Mouse (Mus musculus): Measurements from ENCODE around the gene Smarcc2.

DNA sequence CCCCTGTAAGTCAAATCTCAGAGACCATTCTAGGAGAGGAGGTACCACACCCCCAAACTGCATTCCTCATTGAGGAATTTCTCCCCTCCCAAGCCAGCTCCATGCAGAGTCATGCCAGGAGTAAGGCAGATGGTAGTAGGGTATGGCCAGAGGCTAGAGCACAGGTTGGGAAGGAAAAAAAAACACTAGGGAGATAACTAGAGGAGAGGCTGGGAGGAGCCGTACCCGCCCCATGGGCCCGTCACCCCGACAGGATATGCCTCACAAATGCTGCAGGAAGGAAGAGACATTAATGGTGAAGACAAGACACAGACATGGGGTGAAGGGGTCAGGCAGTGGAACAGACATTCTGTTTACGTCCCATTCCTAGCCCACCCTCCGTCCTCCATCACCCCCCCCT lies 32.4 kb downstream of the Smarcc2 start:
- TF ChIP-seq EP300 (IDR thresholded peaks at IDR 0.05; ENCODE audit: low read depth) = no peak
- TF ChIP-seq CTCF (IDR thresholded peaks at IDR 0.05; ENCODE audit: low read depth) = no peak

Data from heart, postnatal 0 days (tissue).